Mouse (Mus musculus) cerebellum, postnatal 10 days (tissue): ENCODE results near the gene Exoc2.

Source experiments
- DNase-seq, 2 experiments: peaks; one replicate each; pipeline ENCODE4 v3.0.0; 2021; ENCODE audit warnings: mixed read lengths in 2 of 2

Gene Exoc2

DNA sequence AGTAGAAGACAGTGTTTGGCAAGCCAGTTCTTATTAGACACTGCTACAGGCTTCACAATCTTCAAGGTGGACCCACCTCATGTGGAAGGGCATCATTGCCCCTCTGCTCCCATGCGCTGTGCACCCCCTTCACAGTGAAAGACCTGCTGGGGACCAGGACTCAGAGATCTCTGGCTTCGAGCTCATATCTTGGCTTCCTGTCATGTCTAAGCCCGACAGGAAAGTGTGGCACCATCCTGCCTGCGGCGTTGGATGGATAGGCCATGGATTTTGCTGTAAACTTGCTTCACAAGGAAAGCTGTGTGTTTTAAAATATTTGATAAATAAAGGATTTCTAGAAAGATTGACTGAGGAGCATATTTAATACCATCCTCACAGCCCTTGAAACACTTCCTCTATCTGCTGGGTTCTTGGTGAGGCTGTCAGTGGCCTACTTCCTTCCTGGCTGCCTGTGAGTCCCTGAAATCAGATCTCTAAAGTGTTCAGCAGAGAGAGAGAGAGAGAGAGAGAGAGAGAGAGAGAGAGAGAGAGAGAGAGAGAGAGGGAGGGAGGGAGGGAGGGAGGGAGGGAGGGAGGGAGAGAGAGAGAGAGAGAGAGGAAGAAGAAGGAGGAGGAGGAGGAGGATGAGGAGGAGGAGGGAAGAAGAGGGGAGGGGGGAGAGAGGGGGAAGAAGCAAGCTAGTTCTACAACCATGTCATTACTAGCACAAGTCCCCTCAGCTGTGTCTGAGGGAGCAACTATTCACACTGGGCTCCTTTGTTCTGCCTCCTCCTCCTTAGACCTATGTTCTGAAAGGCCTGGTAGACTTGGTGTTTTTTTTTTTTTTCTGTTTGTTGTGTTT is 207.0 kb downstream of the Exoc2 start:
- DNase-seq, result no peak

DNA sequence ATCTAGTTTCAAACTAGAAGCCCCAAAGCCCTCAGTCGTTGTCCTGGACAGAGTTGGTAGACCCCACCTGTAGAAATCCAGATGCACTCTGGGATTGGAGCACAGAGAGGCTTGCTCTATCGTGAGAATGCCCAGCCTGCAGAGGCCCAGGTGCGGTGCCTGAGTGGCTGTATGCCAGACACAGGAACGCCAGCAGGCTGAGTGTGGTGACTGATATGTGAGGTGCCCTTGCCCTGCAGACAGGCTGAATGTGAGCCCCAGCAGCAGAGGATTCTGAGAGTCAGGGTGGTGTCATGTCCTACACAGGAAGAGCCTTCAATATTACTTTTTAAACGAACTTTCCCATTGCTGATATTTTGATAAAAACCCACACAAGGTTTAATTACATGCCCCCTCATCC is 208.0 kb downstream of the Exoc2 start:
- no peak for DNase-seq

DNA sequence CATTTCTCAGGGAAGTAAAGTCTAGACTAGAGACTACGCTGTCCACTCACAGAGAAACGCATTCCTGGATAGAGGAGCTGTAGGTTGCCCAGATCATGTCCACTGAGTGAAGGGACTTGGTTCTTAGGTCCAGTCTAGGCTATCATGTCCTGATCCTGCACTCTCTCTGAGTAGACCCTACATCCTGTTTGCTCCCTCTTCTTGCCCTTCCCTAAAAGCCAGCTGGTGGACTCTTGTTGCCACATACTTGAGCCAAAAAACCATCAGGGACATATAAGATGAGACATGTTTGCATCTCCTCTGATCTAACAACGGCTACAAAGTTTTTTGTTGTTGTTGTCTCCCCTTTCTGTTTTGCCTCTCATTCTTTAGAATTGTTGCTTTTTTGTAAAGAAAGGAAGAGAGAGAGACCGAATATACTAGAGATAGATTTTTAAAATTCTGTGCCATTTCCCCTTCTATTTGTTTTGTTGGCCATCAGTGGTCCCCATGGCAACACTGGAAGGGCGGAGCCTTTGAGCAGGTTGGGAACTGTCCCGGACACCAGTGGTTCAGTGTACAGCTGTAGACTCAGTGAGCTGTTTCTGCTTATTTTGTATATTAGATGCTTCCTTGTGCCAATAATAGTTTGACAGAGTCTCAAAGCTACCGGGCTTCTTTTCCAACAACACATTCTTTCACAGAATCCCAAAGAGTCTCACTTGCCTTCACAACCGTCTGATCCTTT is 209.7 kb downstream of the Exoc2 start:
- no peak for DNase-seq
